Mouse (Mus musculus) testis, adult 2 months (tissue): ENCODE results near the gene Prune2. TPM values are rescaled to one million over a fixed set of nuclear protein-coding genes. Genes with fewer than 3 reads are reported as not detected.

ENCODE experiments used
- H3K27ac ChIP-seq: fragments of 200-500 bp; 2 replicates; pipeline ENCODE4 v1.5.1; 2012; ENCODE audit warnings: low read depth, low read length; ENCODE audit not compliant: control insufficient read depth, insufficient read depth
- H3K27me3 ChIP-seq: fragments of 200-500 bp; 2 replicates; pipeline ENCODE4 v1.6.1; 2012; ENCODE audit warnings: mild to moderate bottlenecking, low read length, moderate library complexity; ENCODE audit not compliant: control insufficient read depth, insufficient read depth
- H3K36me3 ChIP-seq: fragments of 200-500 bp; 2 replicates; pipeline ENCODE4 v1.6.1; 2012; ENCODE audit warnings: mild to moderate bottlenecking, low read length; ENCODE audit not compliant: control insufficient read depth, insufficient read depth
- H3K4me1 ChIP-seq: fragments of 200-500 bp; 2 replicates; pipeline ENCODE4 v1.6.1; 2012; ENCODE audit warnings: low read length; ENCODE audit not compliant: control insufficient read depth, insufficient read depth
- H3K4me3 ChIP-seq: fragments of 200-500 bp; 2 replicates; pipeline ENCODE4 v1.5.1; 2012; ENCODE audit warnings: low read depth, mild to moderate bottlenecking, low read length, moderate library complexity, mixed read lengths; ENCODE audit not compliant: control insufficient read depth
- CTCF ChIP-seq: fragments of 200-500 bp; IDR thresholded peaks from 2 replicates; pipeline ENCODE4 v1.5.1; 2012; ENCODE audit warnings: low read depth, mild to moderate bottlenecking, inconsistent platforms, low read length, moderate library complexity; ENCODE audit not compliant: control insufficient read depth, insufficient read depth, insufficient replicate concordance
- POLR2A ChIP-seq: fragments of 200-500 bp; IDR thresholded peaks from 2 replicates; pipeline ENCODE4 v1.6.1; 2012; ENCODE audit warnings: low read depth, mild to moderate bottlenecking, inconsistent platforms, low read length, moderate library complexity; ENCODE audit not compliant: control insufficient read depth
- polyA plus RNA-seq: library from polyadenylated mRNA; depleted of rRNA; stranded (reverse); fragments of >200 nt; gene quantifications from 2 replicates; pipeline ENCODE4 v1.2.3, GENCODE M21; 2012

Gene Prune2
- polyA plus RNA-seq, 1 experiment = 0.27 TPM

DNA sequence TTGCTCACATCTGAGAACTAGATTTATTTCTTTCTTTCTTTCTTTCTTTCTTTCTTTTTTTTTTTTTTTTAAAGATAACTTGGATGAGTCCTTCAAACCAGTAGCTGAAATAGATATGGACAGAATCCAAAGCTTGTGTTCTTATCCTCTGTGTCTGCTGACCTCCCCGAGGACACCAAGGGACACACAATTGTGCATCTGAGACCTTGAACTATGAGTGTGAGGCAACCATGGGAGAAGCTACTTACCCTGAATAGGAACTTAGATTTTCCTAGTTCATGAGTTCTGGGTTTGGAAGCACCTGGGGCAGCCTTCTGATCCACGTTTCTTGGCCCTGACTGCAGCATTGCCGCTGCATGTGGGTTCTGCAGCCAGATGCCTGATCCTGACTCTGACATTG, 7.3 kb downstream of the Prune2 start:
- H3K27me3 ChIP-seq = no peaks in the 10 kb centered on the region
- no peaks in the 10 kb centered on the region for H3K36me3 ChIP-seq
- no peaks in the 10 kb centered on the region for H3K4me1 ChIP-seq
- TF ChIP-seq CTCF (no peak), POLR2A (no peak)
- H3K27ac ChIP-seq = no peak overlapping the region
- no peak overlapping the region for H3K4me3 ChIP-seq

DNA sequence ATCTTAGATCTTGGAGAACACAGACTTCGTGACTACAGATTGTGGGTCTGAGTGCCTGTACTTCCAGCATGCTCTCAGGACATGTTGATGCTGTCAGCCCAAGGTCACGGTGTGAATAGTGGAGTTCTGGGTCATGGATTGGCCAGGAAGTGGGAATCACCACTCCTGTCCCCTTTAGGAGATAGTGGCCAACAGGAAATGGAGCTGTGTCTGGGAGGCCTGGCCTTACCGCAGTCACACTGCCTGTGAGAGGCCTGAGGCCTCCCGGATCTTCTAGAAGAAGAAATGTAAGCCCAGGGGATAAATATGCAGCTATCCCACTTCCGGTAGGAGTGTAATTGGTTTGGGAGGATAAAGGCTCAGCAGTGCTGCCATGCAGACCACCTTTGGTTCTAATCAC, 12.8 kb downstream of the Prune2 start:
- no peaks in the 10 kb centered on the region for H3K27me3 ChIP-seq
- H3K4me1 ChIP-seq = no peaks in the 10 kb centered on the region
- H3K4me3 ChIP-seq = no peak overlapping the region
- TF ChIP-seq POLR2A (no peak), CTCF (no peak)
- no peaks in the 10 kb centered on the region for H3K36me3 ChIP-seq
- no peak overlapping the region for H3K27ac ChIP-seq

DNA sequence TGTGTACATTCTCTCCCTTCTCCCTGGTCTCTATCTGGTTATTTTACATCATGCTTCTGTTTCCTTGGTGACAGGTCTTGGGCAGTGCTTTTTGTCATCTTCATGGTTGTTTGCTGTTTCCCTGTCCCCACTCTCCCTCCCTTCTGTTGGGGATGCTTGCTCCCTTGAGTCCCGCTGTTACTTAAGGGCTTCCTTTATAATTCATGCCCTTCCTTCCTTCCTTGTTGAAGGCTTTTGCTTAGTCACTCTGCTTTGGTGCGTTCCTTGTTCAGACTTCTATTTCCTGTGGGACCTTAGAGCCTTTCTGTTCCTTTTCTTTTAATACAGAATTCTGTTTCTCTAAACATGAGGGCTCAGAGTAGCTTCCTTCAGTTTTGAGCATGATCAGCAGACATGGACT, 14.7 kb downstream of the Prune2 start:
- no peaks in the 10 kb centered on the region for H3K4me1 ChIP-seq
- H3K27ac ChIP-seq = no peak overlapping the region
- no peak overlapping the region for H3K4me3 ChIP-seq
- no peaks in the 10 kb centered on the region for H3K36me3 ChIP-seq
- TF ChIP-seq POLR2A (no peak), CTCF (no peak)
- no peaks in the 10 kb centered on the region for H3K27me3 ChIP-seq

DNA sequence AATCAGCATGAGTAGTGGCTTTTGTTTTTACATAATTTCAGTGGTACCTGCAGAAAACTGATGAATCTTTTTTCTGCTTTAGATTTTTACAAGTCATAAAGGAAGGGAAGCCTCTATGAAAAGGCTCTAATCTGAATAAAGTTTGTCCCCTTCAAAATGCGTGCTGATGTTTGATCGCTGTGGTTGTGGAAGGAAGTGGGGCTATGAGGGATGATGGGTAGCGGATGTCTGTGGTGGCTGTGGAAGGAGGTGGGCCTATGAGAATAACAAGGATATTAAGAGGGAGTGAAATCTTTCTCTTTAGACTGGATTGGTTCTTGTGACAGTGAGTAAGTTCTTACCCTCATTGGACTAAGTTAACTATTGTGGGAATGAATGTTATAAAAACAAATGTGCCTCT, 23.0 kb downstream of the Prune2 start:
- TF ChIP-seq CTCF = no peak
- no peak for TF ChIP-seq POLR2A

DNA sequence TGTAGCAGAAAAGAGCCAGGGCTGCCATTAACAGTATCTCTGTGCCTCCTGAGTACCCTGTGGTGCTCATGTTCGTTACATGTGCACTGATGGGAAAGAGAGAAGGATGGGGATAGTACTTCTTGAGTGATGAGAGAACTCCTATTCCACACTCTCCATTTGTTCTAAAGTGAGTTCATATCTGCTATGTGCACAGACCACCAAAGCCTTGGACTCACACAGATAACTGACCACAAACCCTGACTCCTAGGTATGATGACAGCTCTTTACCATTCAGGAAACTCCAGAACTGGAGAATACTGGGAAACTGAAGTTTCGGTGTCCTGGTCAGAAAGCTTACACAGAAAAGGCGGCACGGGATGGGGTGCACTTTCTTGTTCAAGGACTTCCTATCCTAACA, 25.8 kb downstream of the Prune2 start:
- Histone ChIP-seq H3K4me3 (no peak overlapping the region), H3K27me3 (no peaks in the 10 kb centered on the region), H3K4me1 (no peaks in the 10 kb centered on the region), H3K36me3 (no peaks in the 10 kb centered on the region), H3K27ac (no peak overlapping the region)
- no peak for TF ChIP-seq CTCF
- TF ChIP-seq POLR2A = no peak

More for the DNA sequence above, 23.0 kb downstream of the Prune2 start:
- no peak overlapping the region for H3K27ac ChIP-seq
- H3K36me3 ChIP-seq = no peaks in the 10 kb centered on the region
- no peaks in the 10 kb centered on the region for H3K4me1 ChIP-seq
- no peak overlapping the region for H3K4me3 ChIP-seq
- H3K27me3 ChIP-seq = no peaks in the 10 kb centered on the region

DNA sequence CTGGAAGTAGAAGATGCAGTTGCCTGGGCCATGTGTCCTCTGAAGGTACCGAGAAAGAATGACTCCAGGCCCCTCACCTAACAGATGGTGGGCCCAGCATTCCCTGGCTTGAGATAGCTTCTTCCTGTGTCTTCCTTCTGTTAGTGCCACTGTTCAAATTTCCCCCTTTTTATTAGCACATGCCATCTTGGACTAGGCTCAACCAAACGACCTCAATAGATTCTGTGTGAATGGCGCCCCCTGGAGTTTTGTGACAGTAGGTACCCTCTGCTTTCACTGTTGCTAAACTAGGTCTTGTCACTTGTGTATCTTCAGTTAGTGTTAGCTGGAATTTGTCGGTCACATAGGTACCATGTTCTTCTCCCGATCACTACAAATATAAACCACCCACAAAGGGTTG, 29.0 kb downstream of the Prune2 start:
- H3K4me1 ChIP-seq = no peaks in the 10 kb centered on the region
- H3K27ac ChIP-seq = no peak overlapping the region
- H3K36me3 ChIP-seq = no peaks in the 10 kb centered on the region
- no peak overlapping the region for H3K4me3 ChIP-seq
- no peaks in the 10 kb centered on the region for H3K27me3 ChIP-seq
- no peak for TF ChIP-seq POLR2A
- TF ChIP-seq CTCF = no peak; the same call in 1 of the 2 replicates

DNA sequence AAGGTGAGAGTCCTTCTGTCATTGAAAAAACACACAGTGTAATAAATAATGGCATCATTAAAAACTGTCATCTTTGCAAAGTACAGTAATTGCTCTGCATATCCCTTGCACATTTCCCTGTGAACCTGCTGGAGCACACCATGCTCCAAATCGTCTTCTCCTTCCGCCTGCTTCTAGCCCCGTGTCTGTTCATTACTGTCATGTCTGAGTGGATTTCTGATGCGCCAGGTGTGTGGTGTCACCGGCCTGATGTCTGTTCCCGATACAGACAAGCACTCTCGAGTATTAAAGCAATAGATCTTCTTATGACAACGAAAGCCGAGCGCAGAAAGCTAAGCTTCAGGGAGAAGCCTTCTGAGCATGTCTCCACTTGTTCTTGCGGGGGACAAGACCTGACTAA, 32.1 kb downstream of the Prune2 start:
- Histone ChIP-seq H3K36me3 (no peaks in the 10 kb centered on the region), H3K27me3 (no peaks in the 10 kb centered on the region), H3K4me1 (no peaks in the 10 kb centered on the region), H3K4me3 (no peak overlapping the region), H3K27ac (no peak overlapping the region)
- TF ChIP-seq POLR2A = no peak
- no peak for TF ChIP-seq CTCF

DNA sequence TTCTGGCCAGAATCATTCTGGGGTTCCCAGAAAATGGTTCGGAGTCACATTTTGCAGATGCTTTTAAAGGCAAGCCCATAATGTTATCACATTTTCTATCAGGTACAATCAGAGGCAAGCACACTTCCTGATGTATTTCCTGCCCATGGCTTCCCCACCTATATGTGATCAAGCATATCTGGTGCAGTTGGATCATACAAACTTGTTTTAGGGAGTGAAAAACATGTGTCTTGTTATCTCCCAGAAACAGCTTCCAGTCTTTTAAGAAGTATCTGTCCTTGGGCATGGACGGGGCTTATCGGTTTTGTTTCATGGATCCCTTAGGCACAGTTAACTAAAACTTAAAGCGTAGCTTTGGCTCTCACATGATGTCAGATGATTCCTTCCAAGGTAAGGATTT, 36.2 kb downstream of the Prune2 start:
- H3K27ac ChIP-seq = no peak overlapping the region
- TF ChIP-seq POLR2A (no peak), CTCF (no peak)

More for the DNA sequence above, 36.2 kb downstream of the Prune2 start:
- Histone ChIP-seq H3K36me3 (no peaks in the 10 kb centered on the region), H3K4me3 (no peak overlapping the region), H3K4me1 (no peaks in the 10 kb centered on the region), H3K27me3 (no peaks in the 10 kb centered on the region)
